Mouse (Mus musculus) CH12.LX (cell line): ENCODE data around the gene Bhmt2.
A peak's percentile ranks its signal among the peaks of the same experiment; 100 is the strongest.

Source experiments
- CTCF ChIP-seq, 2 experiments: IDR thresholded peaks in 1 of 2; conservative IDR thresholded peaks in 1 of 2; 2 replicates each; pipeline ENCODE4 v1.5.1; 2011 to 2012; ENCODE audit warnings: low read depth in 2 of 2, low read length in 2 of 2, improper control_type of control experiment in 1 of 2, inconsistent platforms in 1 of 2, mild to moderate bottlenecking in 1 of 2, moderate library complexity in 1 of 2
- MAX ChIP-seq: IDR thresholded peaks from 2 replicates; pipeline ENCODE4 v1.6.1; 2011; ENCODE audit warnings: low read length, improper control_type of control experiment
- POLR2A ChIP-seq: IDR thresholded peaks from 2 replicates; pipeline ENCODE4 v1.6.1; 2011; ENCODE audit warnings: low read depth, mild to moderate bottlenecking, improper control_type of control experiment, low read length

DNA sequence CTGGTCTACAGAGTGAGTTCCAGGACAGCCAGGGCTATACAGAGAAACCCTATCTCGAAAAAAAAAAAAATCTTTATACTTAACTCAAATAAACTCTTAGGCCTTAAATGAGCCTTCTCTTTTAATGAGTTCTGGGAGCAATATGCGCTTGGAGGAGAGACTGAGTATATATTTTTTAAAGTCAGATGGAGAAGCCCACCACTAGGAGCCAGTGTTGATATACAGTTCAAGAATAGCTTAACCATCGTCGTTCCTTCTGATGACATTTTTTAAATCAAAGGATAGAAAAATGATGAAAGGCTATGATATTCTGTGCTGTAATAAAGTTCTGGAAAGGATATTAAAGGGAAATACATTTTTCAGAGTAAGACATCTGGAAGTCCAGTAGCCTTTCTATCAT, 60.3 kb downstream of the Bhmt2 start:
- no peak for TF ChIP-seq POLR2A
- TF ChIP-seq CTCF (conservative IDR thresholded peaks at IDR 0.05 in 1 of 2, IDR thresholded peaks at IDR 0.05 in 1 of 2; ENCODE audit: low read depth in 2 of 2, low read length in 2 of 2), result peak in 1 of 2 experiments; percentile 31; a peak in 2 of 4 replicates
- no peak for TF ChIP-seq MAX
